Mouse (Mus musculus) cerebellum, adult 9-11 months (tissue): ENCODE measurements around the gene Napsa.
A peak's percentile ranks its signal among the peaks of the same experiment; 100 is the strongest.

Source experiments
- DNase-seq: peaks from one replicate; pipeline ENCODE4 v3.0.0; 2022

Gene Napsa

DNA sequence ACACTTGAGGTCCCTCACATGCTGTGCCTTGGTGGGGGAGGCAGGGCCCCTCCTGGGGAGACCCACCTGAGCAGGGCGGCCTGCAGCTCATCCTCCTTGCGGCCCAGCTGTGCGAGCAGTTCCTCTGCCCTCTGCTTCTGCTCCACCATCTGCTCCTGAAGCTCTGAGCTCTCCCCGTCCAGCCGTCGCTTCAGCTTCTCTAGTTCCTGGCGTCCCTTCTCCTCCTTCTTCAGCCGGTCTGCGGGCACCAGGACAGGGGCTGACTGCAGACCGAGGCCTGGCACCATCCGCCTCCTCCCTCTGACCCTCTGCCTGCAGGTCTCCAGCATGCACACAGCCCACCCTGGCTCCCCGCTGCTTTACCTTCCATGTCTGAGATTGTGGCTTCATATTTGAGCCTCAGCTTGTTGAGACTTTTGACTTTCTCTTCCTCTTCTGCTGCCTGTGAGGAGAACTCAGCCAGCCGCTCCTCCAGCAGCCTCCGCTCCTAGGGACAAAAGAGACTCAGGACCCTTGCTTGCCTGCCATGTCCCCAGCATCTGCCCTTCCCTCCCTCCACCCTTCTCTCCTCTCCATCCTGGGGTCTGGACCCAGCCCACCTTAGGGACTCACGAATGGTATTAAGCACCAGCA is 56.3 kb downstream of the Napsa start:
- no peak for DNase-seq

DNA sequence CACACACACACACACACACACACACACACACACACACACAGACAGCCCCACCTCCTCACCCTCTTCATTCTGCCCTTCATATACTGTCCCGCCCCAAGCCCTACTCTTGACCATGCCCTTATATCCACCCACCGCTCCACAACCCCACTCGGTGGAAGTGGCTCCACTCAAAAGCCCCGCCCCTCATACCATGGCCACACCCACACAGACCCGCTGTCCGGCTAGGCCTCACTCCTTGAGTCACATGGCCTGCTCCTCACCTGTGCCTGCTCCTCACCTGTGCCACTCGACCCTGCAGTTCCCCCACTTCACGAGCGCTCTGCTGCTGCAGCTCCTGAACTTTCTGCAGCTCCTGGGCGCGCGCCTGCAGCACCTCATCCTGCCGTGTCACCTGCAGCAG is 58.3 kb downstream of the Napsa start:
- DNase-seq: peak; percentile 49

DNA sequence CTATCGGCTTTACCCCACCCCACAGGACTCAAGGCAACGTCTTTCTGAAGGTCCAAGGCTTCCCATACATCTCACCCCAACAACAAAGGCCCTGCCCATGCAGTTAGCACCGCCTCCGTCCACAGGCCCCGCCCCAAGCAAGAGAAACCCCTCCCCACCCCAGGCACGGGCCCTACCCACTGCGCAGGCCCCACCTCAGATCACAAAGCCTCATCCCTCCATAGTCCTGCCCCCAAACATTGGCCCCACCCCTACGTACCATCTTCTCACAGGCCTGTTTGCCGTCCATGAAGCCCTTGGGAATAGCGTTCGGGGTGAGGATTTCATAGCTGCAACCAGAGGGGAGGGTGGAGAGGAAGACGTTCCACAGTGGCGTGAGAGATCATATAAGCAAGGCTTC is 60.5 kb downstream of the Napsa start:
- no peak for DNase-seq

DNA sequence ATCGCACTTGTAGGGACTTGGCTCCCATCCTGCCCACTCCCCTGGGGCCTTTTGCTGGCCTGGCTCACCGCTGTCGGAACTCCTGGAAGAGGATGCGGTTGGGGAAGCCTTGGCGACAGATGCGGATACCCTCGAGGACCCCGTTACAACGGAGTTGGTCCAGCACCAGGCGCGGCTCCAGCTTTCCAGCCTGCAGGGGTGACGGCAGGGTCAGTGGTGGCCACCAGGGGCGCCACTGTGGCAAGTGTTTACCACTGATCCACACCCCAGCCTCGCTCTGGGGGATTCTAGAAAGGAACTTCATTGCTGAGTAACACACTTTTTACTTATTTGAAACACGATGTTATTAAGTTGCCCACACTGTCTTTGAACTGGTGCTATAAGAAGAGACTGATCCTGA is 61.2 kb downstream of the Napsa start:
- DNase-seq: no peak
